Mouse (Mus musculus): ENCODE results near the gene Dab2ip.

The Dab2ip gene

DNA sequence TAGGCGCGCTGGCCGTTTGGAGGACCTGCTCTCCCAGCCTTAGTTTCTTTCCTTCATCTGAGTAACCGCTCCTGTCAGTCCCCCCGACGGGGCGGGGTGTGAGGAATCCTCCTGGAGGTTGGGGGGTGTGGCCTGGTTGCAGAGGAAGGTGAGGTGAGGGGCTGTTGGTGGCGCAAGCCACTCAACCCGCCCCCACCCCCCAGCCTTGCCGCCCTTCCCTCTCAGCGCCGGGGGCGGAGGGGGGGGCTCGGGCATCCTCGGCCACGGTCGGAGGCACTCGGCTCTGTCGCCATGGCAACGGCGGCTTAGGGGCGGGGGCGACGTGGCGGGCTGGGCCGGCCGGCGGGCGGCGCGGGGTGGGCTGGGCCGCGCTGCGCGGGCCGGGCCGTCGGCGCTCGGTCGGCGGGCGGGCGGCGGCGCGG is 102.9 kb downstream of the Dab2ip start:
- peak; percentile 76 to 88 for DNase-seq

DNA sequence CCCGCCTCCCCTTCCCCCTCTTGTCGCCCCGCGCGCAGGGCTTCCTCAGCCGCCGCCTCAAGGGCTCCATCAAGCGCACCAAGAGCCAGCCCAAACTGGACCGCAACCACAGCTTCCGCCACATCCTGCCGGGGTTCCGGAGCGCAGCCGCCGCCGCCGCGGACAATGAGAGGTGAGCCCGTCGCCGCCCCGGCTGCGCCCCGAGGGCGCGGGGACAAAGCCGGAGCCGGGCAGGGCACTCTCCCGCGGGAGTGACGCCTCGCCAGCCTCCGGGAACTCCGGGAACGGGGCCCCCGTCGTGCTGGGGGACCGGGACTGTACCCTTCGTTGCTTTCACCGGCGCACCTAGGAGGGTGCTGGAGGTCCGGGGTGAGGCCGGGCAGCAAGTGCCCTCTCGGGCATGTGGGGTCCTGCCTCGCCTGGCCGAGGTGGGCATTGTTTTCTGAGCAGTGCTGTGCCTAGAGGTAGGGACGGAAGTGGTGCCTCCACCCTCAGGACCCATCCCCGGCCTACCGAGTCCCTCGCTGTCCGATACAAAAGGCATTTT is 103.5 kb downstream of the Dab2ip start:
- peak; percentile 55 to 62 for DNase-seq

- DNase-seq, result peak in 1 of 2 experiments; percentile 29
Measured at GRCm38 (mm10) chr2:35662001-35662491, 104.0 kb downstream of the Dab2ip start.

- peak in 1 of 2 experiments; percentile 31 for DNase-seq
Measured at GRCm38 (mm10) chr2:35662738-35663550, 104.9 kb downstream of the Dab2ip start.

GRCm38 (mm10) chr2:35667746-35668145 is 109.7 kb downstream of the Dab2ip start:
- DNase-seq, result no peak

DNA sequence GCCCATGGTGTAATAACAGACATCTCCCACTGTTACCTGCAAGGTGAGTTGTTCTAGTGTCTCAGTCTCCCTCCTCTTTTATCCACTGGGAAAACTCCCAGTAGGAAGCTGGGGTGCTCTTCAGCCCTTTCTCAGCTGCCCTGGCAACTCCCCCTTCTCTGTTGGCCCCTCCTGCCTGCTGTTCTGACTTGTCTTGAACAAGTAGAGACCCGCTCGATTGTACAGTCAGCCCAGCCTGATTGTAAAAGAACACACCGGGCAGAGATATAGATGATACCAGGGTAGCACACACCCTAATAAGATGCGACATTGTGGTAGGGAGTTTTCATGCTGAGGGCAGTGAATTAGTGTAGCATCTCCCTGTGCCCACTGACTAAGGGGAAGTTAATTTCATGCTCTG is 111.2 kb downstream of the Dab2ip start:
- DNase-seq, result no peak

DNA sequence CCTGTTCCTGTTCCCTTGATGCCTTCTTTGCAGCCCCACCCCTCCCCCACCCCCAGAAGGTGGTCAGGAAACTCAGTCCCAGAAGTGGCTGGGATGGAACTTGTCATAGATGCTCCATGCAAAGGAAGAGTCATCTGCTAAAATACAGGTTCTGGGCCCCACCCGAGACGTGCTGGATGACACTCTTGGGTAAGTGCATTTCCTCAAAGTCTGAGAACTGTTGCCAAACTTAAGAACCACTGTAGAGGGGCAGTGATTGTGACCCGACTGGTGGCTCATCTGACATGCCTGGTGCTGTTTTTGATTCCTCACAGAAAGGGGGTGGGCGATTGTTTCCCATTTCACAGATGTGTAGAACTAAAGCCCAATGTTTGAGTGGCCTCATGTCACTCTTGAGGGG is 111.7 kb downstream of the Dab2ip start:
- no peak for DNase-seq

GRCm38 (mm10) chr2:35670300-35670699 is 112.2 kb downstream of the Dab2ip start:
- DNase-seq, result no peak

DNA sequence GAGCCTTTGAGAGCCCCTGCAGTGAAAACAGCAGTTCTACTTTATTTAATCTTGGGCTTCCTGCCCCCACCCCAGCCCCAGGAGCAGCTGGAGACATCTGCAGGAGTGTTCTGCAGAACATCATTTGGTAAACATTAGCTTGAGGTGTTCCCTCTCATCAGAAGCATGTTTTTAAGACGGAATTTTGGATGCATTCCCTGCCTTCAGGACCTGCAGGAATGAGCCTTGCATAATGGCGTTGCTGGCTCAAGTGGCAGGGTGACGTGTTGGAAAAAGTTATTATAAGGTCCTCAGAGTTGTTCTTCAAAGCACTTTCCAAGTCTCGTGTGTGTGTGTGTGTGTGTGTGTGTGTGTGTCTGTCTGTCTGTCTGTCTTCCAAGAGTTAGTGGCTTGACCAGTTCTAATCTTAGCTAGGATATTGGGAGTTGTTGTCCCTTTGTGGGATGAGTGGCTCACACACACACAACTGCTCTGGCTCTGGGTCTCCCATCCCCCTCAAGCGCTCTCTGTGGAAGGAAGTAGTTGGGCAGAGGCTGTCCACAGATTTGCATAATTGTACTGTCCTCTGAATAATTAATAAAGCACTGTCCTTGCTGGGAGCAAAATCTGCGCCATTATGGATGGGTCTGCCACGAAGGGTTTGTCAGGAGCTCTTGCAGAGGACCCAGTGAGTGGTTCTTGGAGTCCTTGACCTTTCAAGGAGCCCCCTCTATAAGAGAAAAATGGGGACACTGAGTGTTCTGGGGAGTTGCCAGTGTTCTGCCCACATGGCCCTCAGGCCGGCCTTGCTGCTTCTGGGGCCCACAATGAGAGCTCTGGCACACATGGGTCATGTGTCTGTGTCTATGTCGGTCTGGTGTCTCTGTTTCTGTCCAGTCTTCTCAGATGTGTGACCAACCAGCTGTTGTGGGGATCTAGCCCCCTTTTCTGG is 114.2 kb downstream of the Dab2ip start:
- DNase-seq, result no peak

- no peak for DNase-seq
Measured at GRCm38 (mm10) chr2:35673181-35673580, 115.1 kb downstream of the Dab2ip start.

DNA sequence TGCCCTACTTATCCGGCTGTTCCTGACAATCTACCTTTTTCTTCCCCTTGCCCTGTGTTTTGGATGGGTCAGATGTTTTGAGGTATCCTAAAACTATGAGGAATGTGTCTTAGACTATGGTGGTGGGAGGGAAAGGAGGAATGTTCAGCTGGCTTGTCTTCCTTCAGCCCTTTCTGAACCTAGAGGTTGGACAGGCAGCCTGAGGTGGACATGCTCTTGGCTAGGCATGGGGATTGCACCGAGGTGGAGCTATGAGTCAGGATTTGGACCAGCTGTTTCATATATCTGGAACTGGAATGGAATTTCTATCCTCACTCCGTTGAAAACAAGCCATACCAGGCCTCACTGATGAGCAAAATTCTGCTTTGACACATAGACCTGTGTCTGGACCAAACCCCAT is 115.9 kb downstream of the Dab2ip start:
- DNase-seq, result no peak

- no peak for DNase-seq
Measured at GRCm38 (mm10) chr2:35674431-35674830, 116.4 kb downstream of the Dab2ip start.

- peak; percentile 67 to 71 for DNase-seq
Measured at GRCm38 (mm10) chr2:35676075-35676665, 118.1 kb downstream of the Dab2ip start.

GRCm38 (mm10) chr2:35677855-35678254 is 119.8 kb downstream of the Dab2ip start:
- DNase-seq, result peak; percentile 83 to 84

GRCm38 (mm10) chr2:35678440-35678839 is 120.4 kb downstream of the Dab2ip start:
- DNase-seq, result peak; percentile 55 to 56

- no peak for DNase-seq
Measured at GRCm38 (mm10) chr2:35679812-35680672, 122.0 kb downstream of the Dab2ip start.

DNA sequence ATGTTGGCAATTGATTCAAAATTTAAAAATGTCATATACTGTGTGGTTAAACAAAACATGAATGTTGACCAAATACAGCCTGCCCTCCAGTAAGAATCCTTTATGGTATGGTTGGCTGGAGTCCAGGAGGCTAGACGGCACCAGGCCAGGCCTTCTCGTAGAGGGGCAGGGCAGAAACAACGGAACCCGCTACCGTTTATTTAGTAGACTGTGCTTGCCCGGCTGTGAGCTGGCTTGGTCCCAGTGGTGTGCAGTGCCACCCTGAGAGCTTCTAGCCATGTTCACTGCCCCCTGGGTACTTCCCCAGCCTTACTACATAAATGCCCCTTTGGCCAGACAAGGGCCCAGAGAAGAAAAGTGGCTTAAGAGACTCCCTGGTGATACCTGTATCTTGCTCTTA is 122.8 kb downstream of the Dab2ip start:
- DNase-seq, result peak; percentile 60 to 63

GRCm38 (mm10) chr2:35684005-35684404 is 125.9 kb downstream of the Dab2ip start:
- DNase-seq, result no peak

DNA sequence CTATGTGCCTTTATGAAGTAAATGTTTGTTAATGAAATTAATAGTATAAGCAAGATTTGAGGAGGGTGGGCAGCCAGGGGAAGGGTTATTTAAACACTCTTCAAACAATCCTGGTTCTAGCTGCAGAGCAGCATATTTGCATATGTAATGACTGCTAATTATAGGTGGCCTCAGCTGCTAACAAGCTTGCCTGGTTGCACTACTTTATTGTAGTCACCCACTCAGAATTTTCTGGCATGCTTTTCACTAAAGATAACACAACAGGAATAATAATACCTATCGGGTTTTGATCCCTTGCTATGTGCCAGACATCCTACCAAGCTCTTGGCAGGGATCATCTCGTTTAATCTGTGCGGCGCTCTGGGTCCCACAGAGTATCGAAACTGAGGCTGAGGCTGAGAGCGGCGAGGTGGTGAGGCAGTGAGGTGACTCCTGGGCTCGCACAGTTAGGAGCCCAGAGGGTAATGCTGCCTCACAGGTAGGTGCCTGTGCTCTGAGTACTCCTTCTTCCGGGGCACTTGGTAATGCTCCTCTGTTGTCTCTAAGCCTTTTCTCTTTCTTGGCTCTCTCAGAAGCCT is 126.8 kb downstream of the Dab2ip start:
- DNase-seq, result no peak

- DNase-seq, result peak in 1 of 2 experiments; percentile 61
Measured at GRCm38 (mm10) chr2:35686104-35686503, 128.0 kb downstream of the Dab2ip start.

DNA sequence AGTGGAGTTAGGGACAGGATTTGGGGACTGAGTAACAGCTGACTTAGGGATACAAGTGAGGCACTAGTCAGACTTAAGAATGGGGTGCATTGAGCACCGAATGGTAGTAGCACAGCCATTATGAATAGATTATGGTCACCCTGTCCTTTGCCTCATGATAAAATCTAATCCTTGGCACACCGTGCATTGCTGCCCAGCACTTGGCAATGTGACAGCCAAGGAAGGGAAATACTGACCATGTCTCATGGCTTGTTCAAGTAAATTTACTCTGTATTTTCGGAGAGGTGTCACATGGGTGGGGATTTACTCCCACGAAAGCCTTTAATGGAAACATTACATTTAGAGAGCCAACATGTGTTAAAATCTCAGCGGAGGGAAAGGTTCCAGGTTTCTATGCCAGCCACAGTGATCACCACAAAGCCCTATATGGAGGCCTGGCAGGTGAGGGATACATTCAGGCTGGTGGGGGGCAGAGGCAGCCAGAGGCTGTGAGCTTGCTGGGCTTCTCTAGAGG is 129.5 kb downstream of the Dab2ip start:
- peak; percentile 58 to 60 for DNase-seq

Data from cerebellum, postnatal 14 days (tissue).